Mouse (Mus musculus) cerebellum, adult 11 months (tissue): ENCODE results near the gene Cfap52.
A peak's percentile ranks its signal among the peaks of the same experiment; 100 is the strongest.

Experiments used
- DNase-seq: peaks from one replicate; pipeline ENCODE4 v3.0.0; 2022

Gene Cfap52

DNA sequence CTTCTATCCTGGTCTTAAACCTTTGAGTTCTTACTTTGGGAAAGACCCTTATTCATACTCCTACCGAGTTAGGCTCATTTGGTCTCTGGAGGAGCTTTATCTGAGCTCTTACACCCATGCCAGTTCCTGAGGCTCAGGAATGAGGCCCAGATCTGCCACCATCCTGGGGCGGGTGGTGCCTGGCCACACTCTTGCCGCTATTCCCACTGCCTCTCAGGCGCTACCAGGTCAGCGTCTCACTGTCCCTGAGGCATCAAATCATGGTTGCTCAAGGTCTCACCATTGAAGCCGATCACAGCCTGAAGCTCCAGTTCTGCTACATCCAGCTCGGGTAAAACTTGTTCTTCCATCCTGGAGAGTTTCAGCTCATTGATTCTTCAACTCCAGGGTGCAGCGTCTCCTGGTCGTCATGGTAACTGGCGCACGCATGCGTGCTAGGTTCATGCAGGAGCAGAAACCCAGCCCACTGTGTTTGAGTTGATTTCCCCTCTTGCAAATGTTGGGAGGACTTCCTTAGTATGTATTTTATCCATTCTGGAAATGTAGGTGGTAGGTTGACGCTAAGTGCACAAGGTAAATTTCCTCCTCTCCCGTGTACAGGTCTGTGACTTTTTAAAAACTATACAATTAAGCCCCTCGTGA, at the start of gene Cfap52:
TSS of gene Cfap52 (minus strand) at position 410 of the 642 bp plus-strand sequence.
- peak; percentile 75 for DNase-seq

DNA sequence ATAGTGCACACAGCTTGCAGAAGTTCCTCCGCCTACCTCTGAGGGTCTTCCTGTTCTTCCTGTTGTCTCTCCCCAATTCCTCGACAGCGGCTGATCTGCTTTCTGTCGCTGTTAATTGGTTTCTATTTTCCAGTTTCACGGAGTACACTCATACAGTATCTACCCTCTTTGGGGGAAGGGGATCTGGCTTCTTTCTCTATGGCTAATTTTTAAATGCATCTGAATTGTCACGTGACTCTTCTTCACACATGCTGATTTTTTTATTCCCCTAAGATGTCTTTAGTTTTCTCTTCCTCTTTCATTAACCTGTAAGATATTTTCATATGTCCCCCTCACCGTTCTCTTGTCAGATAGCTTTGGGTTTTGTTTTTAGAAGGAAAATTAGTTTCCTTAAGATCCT, 46.8 kb upstream of the Cfap52 start:
- DNase-seq, result no peak

DNA sequence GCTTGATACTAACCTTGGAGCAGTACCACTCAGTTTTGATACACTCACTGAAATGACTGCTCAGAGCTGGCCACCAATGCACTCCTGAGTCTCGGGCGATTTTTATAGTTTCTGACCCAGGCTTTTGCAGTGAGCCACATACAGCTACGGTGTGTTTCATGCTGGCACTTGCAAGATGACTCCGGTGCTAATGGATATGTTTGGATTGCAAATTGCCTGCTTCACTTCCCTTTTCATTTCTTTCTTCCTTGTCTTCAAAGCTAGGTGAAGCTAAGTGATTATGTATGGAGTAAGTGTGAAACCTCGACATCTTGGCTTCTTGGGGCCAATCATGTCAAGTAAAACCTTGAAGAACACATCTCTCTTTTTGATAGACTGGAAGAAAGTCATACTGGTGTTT, 43.9 kb upstream of the Cfap52 start:
- no peak for DNase-seq

DNA sequence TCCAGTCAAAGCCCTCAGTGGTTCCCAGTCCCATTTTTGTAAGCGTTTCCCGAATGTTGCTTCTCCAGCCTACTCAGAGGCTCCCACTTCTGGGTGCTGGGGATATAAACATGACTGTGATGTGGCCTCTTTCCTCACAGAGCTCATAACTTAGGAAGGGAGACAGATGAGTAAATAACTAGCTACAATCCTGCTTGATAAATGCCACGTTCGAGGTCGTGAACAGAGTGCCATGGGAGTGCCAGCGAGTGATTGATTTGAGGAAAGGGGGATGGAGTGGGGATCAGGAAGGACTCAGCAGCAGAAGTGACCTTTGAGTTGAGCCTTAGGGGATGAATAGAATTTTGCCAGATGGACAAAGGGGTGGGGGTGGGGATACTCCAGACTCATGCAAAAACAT, 42.2 kb upstream of the Cfap52 start:
- DNase-seq, result no peak

DNA sequence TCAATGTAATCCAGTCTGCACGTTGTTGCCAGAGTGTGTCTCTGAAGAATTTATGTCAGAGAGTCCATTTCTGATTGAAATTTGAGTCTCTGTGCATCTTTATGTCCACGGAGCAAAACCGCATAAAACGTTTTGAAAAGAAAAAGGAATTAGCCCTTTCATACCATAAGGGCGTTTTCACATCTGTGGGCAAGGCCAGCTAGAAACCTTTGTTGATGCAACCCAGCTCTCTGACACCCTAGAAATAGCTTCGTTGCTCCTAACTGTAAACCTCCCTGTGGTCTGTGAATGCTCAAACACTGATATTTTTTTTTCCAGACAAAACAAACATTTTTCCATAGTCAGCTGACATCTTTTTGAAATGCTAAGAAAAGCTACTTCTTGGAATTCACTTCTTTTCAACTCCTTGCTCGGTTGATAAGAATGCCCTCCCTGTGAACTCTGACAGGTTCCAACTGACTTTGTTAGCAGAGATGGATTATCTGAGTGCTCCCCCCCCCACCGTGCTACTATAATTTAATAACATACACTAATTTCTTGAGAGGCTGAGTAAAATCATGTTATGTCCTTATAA, 40.9 kb upstream of the Cfap52 start:
- no peak for DNase-seq

DNA sequence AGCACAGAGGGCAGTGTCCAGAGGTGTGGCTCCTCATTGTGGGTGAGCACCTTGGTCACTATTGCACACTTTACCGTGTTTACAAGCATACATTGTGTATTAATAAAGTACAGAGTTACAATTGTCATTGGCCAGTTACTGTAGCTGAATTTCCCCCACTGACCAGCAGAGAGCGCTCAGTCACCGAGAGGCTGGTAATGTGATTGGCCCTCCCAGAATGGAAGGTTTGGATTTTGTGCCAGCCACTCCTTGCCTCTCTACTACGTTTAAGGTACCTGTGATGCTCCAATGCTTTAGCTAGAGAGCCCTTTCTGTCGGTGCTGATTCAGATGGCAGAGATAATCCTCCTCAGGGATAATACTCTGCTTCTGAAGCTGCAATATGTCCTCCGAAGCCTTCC, 38.7 kb upstream of the Cfap52 start:
- DNase-seq, result peak; percentile 65

DNA sequence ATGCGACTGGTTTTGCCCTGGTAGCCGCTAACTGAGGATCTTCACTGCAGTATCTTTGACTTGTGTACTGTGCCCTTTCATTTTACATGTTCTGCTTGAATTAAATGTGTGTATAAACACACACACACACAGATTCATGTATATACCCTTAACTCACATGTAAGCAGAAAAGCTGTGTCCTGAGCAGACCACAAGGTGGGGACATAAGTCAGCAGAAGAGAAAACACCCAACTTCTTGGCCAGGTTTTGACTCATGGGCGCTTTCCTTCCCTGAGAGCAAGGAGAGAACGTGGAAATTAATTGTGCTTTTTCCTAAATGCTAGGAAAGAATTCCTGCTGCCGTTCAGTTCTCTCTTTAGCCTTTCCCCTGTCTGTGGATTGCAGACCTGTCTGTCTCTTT, 34.2 kb upstream of the Cfap52 start:
- DNase-seq, result no peak

DNA sequence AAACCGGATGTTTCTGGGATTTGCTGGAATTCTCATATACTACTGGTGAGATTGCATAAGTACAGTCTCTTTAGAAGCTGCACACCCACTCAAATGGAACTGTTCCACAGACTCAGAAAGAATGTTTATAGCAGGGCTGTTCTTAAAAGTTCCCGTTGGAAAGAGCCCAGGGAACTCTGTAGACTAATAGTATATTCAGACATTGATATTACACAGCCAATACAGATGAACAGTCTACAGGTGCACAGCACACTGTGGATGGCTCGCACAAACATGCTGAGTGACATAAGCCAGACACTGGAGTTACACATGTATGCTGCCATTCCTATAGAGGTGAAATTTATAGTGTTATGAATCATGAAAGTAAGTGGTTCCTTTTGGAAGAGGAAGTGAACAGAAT, 33.5 kb upstream of the Cfap52 start:
- no peak for DNase-seq

DNA sequence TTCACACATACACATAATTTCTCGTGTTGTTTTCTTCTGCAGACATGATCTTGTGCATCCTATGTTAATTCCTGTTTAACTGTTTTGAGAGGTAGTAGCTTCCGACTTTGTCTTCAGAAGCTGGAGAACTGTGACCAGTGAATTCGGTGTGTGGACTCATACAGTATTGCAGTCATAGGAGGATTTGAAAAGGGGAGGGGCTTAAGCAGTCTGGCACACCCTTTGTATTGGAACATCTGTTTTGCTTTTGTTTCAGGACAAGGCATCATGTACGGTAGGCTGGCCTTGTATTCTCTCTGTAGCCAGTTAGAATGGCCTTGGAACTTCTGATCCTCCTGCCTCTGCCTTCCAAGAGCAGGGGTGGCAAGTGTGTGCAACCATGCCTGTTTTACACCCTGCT, 30.5 kb upstream of the Cfap52 start:
- DNase-seq, result no peak

DNA sequence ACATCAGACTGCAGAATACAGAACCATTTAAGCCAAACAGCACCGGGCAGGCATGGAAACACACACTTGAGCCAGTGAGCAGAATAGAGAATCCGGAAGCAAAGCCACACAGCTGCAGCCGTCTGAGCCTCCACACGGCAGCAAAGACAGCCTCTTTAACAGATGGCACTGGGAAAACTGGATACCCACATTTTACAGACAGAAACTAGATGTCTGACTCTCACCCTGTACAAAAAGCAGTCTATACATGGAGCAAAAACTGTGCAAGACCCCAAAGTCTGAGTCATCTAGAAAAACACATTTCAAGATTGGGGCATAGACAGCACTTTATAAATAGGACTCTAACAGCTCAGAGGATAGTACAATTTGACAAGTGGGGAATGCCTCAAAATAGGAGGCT, 25.8 kb upstream of the Cfap52 start:
- DNase-seq, result no peak

DNA sequence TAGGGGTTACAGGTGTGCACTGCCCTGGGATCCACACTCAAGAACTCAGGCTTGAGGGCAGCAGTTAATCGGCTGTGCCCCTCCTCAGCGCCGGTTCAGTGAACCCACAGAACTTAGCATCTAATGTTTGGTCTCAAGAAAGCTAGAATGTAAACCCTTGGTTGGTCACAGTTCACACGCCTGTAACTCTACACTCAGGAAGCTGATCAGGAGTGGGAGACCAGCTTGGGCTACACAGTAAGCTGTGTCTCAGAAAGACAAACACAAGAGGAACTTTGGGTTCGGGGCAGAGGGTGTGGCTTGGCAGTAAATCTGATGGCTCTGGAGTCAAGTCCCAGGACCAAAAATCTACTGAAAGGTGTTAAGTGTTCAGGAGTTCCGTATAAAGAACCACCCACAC, 18.1 kb upstream of the Cfap52 start:
- no peak for DNase-seq

DNA sequence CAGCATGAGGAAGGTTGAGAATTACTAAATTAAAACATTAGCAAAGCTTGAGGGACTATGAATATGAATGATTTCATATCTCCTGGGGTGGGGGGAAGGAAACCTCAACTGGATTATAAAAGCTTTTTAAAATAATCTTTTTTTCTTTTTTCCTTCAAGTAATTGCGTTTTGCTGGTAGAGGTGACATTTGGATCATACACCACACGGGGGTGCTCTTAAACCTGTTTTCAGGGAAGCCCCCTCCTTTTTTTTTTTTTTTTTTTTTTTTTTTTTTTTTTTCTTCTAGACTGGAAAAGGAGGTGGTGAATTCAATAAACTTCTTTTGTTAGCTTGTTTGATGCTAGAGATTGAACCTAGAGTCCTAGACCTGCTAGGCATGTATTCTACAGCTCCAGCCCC, 9.8 kb upstream of the Cfap52 start:
- DNase-seq, result no peak

DNA sequence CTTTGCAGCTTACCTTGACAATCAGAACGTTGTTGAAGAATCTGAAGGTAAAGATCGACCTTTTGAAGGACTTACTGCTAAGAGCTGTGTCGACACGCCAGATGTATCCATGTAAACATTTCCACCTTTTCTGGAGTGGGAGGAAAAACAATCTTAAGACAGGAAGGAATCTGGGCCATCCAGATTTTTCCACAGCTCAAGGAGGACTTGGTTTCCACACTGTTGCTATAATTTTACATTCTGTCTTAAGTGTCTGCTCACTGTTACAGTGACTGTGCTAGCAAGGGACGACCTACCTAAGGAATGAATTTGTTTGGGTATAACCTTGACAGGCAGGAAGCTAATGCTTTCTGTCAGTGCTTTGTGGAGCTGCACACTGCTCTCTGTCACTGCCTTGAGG, 7.8 kb upstream of the Cfap52 start:
- no peak for DNase-seq

DNA sequence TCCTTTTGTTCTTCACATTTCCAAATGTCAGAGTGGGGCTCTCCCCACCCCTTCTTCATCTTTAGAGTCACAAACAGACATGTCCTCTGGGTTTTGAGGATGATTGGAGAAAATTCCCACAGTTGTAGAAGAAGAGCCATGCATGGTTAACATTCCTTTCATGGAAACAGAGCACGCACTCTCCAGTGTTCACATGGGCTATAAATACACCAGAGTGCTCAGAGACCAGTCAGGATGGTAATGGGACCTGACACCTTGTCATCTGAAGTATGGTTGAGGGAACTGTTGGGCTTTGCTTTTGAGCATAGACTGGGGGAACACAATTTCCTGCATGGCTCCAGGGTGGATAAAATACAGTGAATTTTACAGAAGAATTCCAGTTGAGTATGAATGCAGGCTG, 7.2 kb upstream of the Cfap52 start:
- DNase-seq, result no peak

DNA sequence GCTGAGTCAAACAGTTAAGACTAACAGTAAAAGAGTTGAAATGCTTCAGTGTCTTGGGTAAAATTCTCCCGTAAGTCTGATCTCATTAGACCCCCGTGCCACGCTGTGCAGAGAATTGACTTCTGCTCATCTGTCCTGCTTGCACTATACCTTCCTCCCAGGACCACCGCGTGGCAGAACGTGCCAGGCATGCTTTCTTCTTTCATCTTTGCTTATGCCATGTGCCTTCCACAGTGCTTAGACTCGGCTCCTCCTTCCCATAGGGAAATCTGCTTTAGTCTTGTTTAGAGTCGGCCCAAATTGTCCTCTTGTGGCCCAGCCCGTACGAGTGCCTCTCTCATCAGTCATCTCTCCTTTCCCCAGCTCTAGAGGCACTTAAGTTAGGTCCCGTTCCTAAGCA, 2.4 kb upstream of the Cfap52 start:
- DNase-seq, result no peak

DNA sequence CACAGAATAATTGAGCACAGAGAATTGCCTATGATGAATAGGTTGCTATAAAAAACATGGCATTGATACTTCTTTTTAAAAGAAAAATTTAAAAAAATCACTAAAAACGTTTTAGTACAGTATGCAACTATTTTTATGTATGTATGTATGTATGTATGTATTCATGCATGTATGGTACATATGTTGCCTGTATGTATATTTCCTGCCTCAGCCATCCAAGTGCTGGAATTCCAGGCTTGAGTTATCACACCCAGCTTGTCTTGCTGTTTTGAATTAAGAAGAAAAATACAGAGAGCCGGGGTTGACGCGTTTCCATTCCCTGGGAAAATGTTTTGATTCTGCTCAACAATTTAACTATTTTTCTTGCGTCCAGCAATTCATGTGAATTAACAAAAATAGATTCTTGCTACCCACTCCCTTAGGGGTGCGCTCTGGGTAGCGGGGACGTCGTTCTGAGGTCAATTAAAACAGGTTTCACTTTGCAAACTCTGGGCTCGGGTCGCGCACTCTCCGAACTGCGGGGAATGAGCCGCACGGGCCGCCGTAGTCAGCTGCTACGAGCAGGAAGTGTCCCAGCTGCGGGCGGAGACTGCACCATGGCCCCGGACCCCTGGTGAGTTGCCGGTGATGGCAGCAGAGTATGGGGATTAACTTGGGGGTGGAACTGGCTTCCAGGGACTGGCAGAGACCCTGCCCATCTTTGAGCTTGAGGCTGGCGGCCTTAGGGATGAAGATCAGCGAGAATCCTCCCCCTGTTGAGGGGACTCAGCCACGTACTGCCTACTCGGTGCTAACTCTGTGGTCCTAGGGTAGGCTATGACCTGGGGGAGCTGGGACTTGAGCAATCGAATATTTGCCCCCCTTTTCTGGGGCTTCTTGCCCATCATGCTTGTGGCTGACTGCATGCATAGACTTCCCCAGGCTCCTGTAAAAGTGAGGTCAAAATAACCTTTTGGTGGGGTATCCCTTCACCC, 741 bp upstream of the Cfap52 start, which contains the start of gene Stx8:
TSS of gene Stx8 (plus strand) at position 289 of the 974 bp plus-strand sequence.
- DNase-seq, result peak; percentile 86

DNA sequence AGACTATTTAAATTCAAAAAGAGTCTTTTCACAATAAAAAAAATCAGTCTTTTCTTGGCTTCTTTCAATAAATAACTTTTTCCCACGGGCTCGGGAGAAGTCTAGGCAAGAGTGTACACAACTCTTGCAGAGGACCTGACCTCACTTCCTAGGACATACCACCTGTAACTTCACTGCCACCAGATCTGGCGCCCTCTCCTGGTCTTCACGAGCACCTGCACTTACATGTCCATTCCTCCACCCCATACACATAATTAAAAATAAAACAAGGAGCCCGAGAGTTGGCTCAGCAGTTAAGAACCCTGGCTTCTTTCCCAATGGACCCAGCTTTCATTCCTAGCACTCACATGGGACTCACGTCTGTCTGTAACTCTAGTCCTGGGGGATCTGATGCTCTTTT, 1.3 kb downstream of the Cfap52 start:
- no peak for DNase-seq

DNA sequence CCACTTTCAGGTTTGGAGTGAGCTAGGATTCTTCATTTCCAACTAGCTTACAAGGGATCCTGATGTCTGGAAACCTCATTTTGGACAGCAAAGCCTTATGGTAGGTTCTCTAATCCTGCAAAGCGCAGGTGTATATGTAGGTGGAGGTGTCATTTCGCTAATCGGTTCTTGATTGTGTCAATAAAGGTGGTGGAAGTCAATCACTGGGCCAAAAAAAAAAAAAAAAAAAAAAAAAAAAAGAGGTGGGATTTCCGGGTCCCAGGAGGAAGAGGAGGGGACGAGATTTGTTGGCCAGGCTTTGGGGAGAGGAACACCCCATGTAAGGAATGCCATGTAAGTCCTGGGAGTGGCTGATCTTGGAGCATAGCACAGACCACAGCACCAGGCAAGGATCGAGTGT, 11.0 kb downstream of the Cfap52 start:
- no peak for DNase-seq

DNA sequence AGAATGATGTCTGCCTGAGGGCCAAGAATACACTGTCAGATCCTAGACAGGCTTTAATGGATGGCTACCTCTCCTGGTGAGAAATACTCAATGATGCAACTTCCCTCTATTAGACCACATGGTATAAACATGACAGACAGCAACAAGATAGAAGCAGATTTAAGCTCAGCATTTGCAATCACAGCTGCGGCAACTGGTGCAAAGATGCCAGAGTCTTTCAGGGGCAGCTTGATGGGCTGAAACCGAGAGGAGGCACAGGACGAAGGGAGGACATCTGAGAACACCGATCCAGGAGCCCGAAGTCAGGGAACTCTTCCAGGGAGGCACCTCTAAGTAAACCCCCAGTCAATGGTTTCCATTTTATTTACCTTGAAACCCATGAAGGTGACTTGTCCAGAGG, 11.8 kb downstream of the Cfap52 start:
- DNase-seq, result no peak

DNA sequence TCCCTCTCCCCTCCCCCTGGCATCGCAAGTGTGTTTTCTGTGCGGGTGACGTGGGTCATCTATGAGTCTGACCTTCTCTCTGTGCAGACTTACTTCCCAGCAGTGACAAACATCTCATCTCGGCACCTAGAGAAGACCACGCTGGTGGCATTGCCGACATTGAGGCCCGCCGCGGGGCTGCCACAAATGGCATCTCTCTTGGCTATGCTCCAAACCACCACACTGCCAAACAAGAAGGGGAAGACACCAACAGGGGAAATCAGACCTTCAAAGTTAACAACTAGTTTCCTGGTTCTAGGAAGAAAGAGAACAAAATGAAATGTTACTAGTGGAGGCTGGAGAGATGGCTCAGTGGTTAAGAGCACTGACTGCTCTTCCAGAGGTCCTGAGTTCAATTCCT, 16.0 kb downstream of the Cfap52 start:
- no peak for DNase-seq

DNA sequence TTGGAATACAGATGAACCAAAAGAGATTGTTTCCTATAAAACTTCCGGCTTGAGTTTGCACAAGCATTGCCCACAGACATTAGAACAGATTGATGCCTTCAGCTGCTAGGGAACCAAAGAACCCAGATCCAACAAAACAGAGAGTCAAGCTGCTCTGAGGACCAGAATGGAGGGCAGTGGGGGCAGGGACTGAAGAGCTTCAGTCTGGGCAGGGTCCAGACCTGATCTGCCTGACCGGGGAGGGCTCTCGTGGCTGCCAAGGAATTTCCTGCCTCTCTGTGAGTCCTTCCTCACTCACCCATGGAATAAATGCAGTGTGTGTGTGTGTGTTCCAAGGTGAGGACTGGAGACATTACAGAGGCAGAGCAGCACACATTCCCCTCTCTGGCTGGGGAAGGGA, 17.2 kb downstream of the Cfap52 start:
- DNase-seq, result no peak

DNA sequence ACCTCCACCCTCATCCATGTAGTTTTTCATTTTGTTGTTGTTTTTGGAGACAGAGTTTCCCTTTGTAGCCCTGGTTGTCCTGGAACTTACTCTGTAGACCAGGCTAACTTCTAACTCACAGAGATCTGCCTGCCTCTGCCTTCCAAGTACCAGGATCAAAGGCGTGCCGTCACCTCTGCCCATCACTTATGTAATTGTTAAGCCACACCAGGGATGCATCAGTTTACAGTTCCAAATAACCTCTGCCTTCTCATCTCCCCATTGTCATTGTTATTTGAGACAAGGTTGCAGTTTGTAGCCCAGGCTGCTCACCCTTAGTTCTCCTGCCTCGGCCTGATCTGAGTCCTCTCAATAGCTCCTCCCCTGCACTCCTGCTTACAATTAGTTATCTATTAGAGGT, 33.3 kb downstream of the Cfap52 start:
- no peak for DNase-seq

DNA sequence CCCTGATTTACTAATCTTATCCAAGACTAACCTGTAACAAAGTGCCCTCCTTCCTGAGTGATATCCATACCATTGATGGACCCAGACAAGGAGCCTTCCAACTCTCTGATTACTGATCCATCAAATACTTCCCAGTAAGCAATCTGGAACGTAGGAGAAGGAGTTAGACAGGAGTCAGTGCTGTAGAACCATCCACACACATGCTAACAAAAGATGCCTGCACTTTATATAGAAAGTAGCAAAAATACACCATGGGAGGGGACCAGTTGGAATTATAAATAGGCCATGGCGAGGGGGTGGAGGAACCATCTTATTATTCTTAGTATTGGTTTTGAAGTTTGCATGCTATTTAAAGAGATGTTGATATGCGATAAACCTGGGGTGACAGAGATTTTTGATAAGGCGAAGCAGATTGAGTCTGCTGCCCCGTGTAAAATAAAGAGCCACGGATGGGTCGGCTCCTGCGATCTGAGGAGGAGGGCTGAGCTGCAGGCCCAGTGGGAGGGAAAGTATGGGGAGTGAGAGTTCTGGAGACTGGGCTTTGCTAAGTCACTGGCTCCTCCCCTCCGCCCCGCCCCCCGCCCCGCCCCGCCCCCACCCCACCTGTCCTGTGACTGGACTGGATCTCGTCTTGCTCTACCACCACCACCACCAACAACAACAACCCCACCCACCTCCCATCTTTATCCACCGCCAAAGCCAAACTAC, 38.9 kb downstream of the Cfap52 start:
- no peak for DNase-seq
